Mouse (Mus musculus) small intestine, adult 10 weeks (tissue): ENCODE results near the gene Vmn1r57. TPM values are rescaled to one million over a fixed set of nuclear protein-coding genes. Genes with fewer than 3 reads are reported as not detected.

Experiments
- polyA plus RNA-seq: library from polyadenylated mRNA; stranded (reverse); fragments of 350-450 nt; fragmentation: Illumina TruSeq; extraction: RNeasy Lipid Tissue Mini Kit (QIAGEN cat#74804); gene quantifications from one replicate; pipeline ENCODE4 v1.2.3, GENCODE M21; 2014; ENCODE audit warnings: low replicate concordance

The Vmn1r57 gene
- polyA plus RNA-seq = not detected

DNA sequence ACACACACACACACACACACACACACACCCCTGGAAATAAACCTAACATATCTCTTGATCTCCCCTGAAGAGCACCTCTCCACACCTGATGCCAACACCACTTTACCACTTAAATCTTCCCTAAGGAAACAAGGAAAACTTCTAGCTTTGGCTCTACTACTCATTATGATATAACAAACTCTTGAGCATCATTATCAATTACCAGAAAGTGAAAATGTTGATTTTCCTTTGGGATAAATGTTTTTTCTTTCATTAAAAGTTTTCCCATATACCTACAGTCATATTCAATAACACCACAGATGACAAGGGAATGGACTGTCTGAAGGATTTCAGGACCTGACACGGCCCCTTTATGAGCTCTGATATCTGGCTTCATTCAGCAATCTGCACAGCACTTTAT lies at the start of gene Vmn1r57:
Gene Vmn1r57 (plus strand): TSS at position 301 of the 400 bp plus-strand sequence.

DNA sequence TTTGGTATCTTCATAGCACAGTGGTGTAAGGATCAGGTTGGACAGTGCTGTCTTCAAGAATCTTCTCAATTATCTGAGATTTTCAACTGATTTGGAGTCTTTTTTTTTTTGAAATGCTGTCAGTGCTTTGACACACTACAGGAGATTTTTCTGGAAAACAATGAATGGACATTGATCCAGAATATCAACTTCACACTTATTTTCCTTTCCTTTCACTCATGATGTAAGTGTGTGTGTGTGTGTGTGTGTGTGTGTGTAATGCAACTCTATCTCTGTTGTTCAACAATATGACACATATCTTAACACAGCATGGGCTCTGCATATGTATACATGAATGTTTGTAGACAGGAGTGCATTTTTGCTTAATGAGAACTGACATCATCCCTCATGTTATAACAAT lies 21.6 kb upstream of the Vmn1r57 start, which contains the start of gene Vmn1r56:
Gene Vmn1r56 (minus strand): TSS at position 101 of the 400 bp plus-strand sequence.

Other genes starting within 250 kb of the Vmn1r57 start
- not detected for gene Sbk3, start 247.3 kb upstream of the Vmn1r57 start, polyA plus RNA-seq
- 8.2 TPM for gene Zfp579, start 222.3 kb upstream of the Vmn1r57 start, polyA plus RNA-seq
- gene Zfp524, start 204.1 kb upstream of the Vmn1r57 start, polyA plus RNA-seq = not detected
- gene Fiz1, start 203.8 kb upstream of the Vmn1r57 start, polyA plus RNA-seq = 9.3 TPM
- gene Gm44973, start 203.0 kb upstream of the Vmn1r57 start, polyA plus RNA-seq = 0.48 TPM
- 3.4 TPM for gene Zfp865, start 198.1 kb upstream of the Vmn1r57 start, polyA plus RNA-seq
- not detected for gene Ccdc106, start 197.9 kb upstream of the Vmn1r57 start, polyA plus RNA-seq
- 1.6 TPM for gene 4632433K11Rik, start 184.4 kb upstream of the Vmn1r57 start, polyA plus RNA-seq
- 6.2 TPM for gene Zfp784, start 180.0 kb upstream of the Vmn1r57 start, polyA plus RNA-seq
- 0.56 TPM for gene Zfp580, start 167.0 kb upstream of the Vmn1r57 start, polyA plus RNA-seq
- gene U2af2, start 156.3 kb upstream of the Vmn1r57 start, polyA plus RNA-seq = 11.5 TPM
- 0.63 TPM for gene Epn1, start 138.3 kb upstream of the Vmn1r57 start, polyA plus RNA-seq
- not detected for gene Rfpl4, start 101.5 kb upstream of the Vmn1r57 start, polyA plus RNA-seq
- 2.1 TPM for gene Rasl2-9, start 92.5 kb upstream of the Vmn1r57 start, polyA plus RNA-seq
- gene Vmn1r55, start 68.8 kb upstream of the Vmn1r57 start, polyA plus RNA-seq = not detected
- not detected for gene Vmn1r56, start 21.7 kb upstream of the Vmn1r57 start, polyA plus RNA-seq
- not detected for gene Gm5065, start 132.0 kb downstream of the Vmn1r57 start, polyA plus RNA-seq
- not detected for gene Nlrp2, start 132.5 kb downstream of the Vmn1r57 start, polyA plus RNA-seq
- gene Vmn1r58, start 194.9 kb downstream of the Vmn1r57 start, polyA plus RNA-seq = not detected
- not detected for gene Vmn1r59, start 238.3 kb downstream of the Vmn1r57 start, polyA plus RNA-seq